Mouse (Mus musculus): ENCODE data around the gene Sun2. TPM values are rescaled to one million over a fixed set of nuclear protein-coding genes. Genes with fewer than 3 reads are reported as not detected.

Gene Sun2
- total RNA-seq, 2 experiments from 2014 or later, result 29.2 to 34.8 TPM

GRCm38 (mm10) chr15:79697011-79697410 is 45.3 kb downstream of the Sun2 start:
- no peak for DNase-seq (ENCODE audit: low spot score in 2 of 2)
- TF ChIP-seq CTCF (conservative IDR thresholded peaks at IDR 0.05), result no peak
- no peak overlapping the region for H3K4me3 ChIP-seq
- H3K27ac ChIP-seq, result peak overlapping the region; percentile 15

- Histone ChIP-seq H3K4me3 (no peak overlapping the region), H3K27ac (no peak overlapping the region)
- no peak for DNase-seq (ENCODE audit: low spot score in 2 of 2)
Observed at GRCm38 (mm10) chr15:79696508-79696907, 45.8 kb downstream of the Sun2 start.

GRCm38 (mm10) chr15:79695516-79695915 is 46.8 kb downstream of the Sun2 start:
- no peak for TF ChIP-seq CTCF (conservative IDR thresholded peaks at IDR 0.05)
- no peak for DNase-seq (ENCODE audit: low spot score in 2 of 2)
- no peak overlapping the region for H3K4me3 ChIP-seq
- H3K27ac ChIP-seq, result no peak overlapping the region

More at GRCm38 (mm10) chr15:79696508-79696907, 45.8 kb downstream of the Sun2 start:
- TF ChIP-seq CTCF (conservative IDR thresholded peaks at IDR 0.05), result no peak

- no peak for DNase-seq (ENCODE audit: low spot score in 2 of 2)
- H3K4me3 ChIP-seq, result no peak overlapping the region
- H3K27ac ChIP-seq, result peak overlapping the region; percentile 25; the same call in 1 of the 2 replicates
- no peak for TF ChIP-seq CTCF (conservative IDR thresholded peaks at IDR 0.05)
Observed at GRCm38 (mm10) chr15:79694512-79694911, 47.8 kb downstream of the Sun2 start.

GRCm38 (mm10) chr15:79693740-79694139 is 48.6 kb downstream of the Sun2 start:
- Histone ChIP-seq H3K4me3 (no peak overlapping the region), H3K27ac (peak overlapping the region; percentile 25; the same call in 1 of the 2 replicates)
- no peak for TF ChIP-seq CTCF (conservative IDR thresholded peaks at IDR 0.05)
- DNase-seq (ENCODE audit: low spot score in 2 of 2), result no peak

- no peak for DNase-seq (ENCODE audit: low spot score in 2 of 2)
- TF ChIP-seq CTCF (conservative IDR thresholded peaks at IDR 0.05), result no peak
- H3K27ac ChIP-seq, result no peak overlapping the region
- H3K4me3 ChIP-seq, result no peak overlapping the region
Observed at GRCm38 (mm10) chr15:79692334-79692733, 50.0 kb downstream of the Sun2 start.

- no peak for TF ChIP-seq CTCF (conservative IDR thresholded peaks at IDR 0.05)
- DNase-seq (ENCODE audit: low spot score in 2 of 2), result peak in 1 of 2 experiments; percentile 40
- H3K4me3 ChIP-seq, result peak overlapping the region; percentile 94
- peak overlapping the region; percentile 94 for H3K27ac ChIP-seq
Observed at GRCm38 (mm10) chr15:79691023-79691508, 51.3 kb downstream of the Sun2 start.

- no peak for TF ChIP-seq CTCF (conservative IDR thresholded peaks at IDR 0.05)
- Histone ChIP-seq H3K4me3 (peak within 1 kb of the TSS; percentile 94), H3K27ac (peak within 1 kb of the TSS; percentile 94)
- peak; percentile 97 to 100 for DNase-seq (ENCODE audit: low spot score in 2 of 2)
Observed at GRCm38 (mm10) chr15:79690426-79691022, 51.8 kb downstream of the Sun2 start, which contains the start of gene Gtpbp1. TSS of gene Gtpbp1 (plus strand) at chr15:79690845.

- H3K27ac ChIP-seq, result 0 out of 2 replicates have a peak overlapping the region, but pooled peaks have one; percentile 46
- DNase-seq (ENCODE audit: low spot score in 2 of 2), result no peak
- TF ChIP-seq CTCF (conservative IDR thresholded peaks at IDR 0.05), result no peak
- peak overlapping the region; percentile 53 for H3K4me3 ChIP-seq
Observed at GRCm38 (mm10) chr15:79689662-79690425, 52.5 kb downstream of the Sun2 start.

- H3K27ac ChIP-seq, result peak overlapping the region; percentile 98
- peak overlapping the region; percentile 87 for H3K4me3 ChIP-seq
- DNase-seq (ENCODE audit: low spot score in 2 of 2), result no peak
- no peak for TF ChIP-seq CTCF (conservative IDR thresholded peaks at IDR 0.05)
Observed at GRCm38 (mm10) chr15:79688268-79688956, 53.9 kb downstream of the Sun2 start.

GRCm38 (mm10) chr15:79687646-79688267 is 54.6 kb downstream of the Sun2 start, which contains the start of gene Josd1:
TSS of gene Josd1 (minus strand) at chr15:79687919.
- no peak for TF ChIP-seq CTCF (conservative IDR thresholded peaks at IDR 0.05)
- Histone ChIP-seq H3K4me3 (peak within 1 kb of the TSS; percentile 87), H3K27ac (peak within 1 kb of the TSS; percentile 98)
- peak; percentile 92 to 95 for DNase-seq (ENCODE audit: low spot score in 2 of 2)

GRCm38 (mm10) chr15:79687175-79687574 is 55.2 kb downstream of the Sun2 start:
- TF ChIP-seq CTCF (conservative IDR thresholded peaks at IDR 0.05), result no peak
- peak overlapping the region; percentile 87 for H3K4me3 ChIP-seq
- DNase-seq (ENCODE audit: low spot score in 2 of 2), result peak in 1 of 2 experiments; percentile 26
- H3K27ac ChIP-seq, result peak overlapping the region; percentile 98

All from layer of hippocampus, adult 2 months (tissue).